Mouse (Mus musculus) C2C12 (cell line): ENCODE measurements around the gene Ddx39b.

Experiments used
- CEBPB ChIP-seq: IDR thresholded peaks from one replicate; pipeline ENCODE4 v1.6.1; 2011; ENCODE audit warnings: low read depth, mild to moderate bottlenecking, control low read depth, moderate library complexity
- CTCF ChIP-seq: IDR thresholded peaks from one replicate; pipeline ENCODE4 v1.5.1; 2011; ENCODE audit not compliant: control insufficient read depth, insufficient read depth, insufficient read length
- FOSL1 ChIP-seq: IDR thresholded peaks from one replicate; pipeline ENCODE4 v1.8.0; 2011; ENCODE audit warnings: mild to moderate bottlenecking, low read length; ENCODE audit not compliant: poor library complexity, insufficient read depth, severe bottlenecking
- MYOG ChIP-seq: IDR thresholded peaks from one replicate; pipeline ENCODE4 v1.6.1; 2011; ENCODE audit not compliant: control insufficient read depth, insufficient read length; ENCODE audit errors: extremely low read depth

GRCm38 (mm10) chr17:35198946-35199345 lies 42.6 kb upstream of the Ddx39b start:
- no peak for TF ChIP-seq CTCF
- no peak for TF ChIP-seq FOSL1
- no peak for TF ChIP-seq CEBPB
- no peak for TF ChIP-seq MYOG
